Mouse (Mus musculus) C2C12 (cell line): ENCODE measurements around the gene Gm12166.

ENCODE experiments used
- CEBPB ChIP-seq: IDR thresholded peaks from one replicate; pipeline ENCODE4 v1.6.1; 2011; ENCODE audit warnings: low read depth, mild to moderate bottlenecking, control low read depth, moderate library complexity
- CTCF ChIP-seq: IDR thresholded peaks from one replicate; pipeline ENCODE4 v1.5.1; 2011; ENCODE audit not compliant: control insufficient read depth, insufficient read depth, insufficient read length
- MAX ChIP-seq: IDR thresholded peaks from one replicate; pipeline ENCODE4 v1.6.1; 2011; ENCODE audit warnings: mild to moderate bottlenecking, control low read depth
- MYOD1 ChIP-seq: IDR thresholded peaks from one replicate; pipeline ENCODE4 v1.6.1; 2011; ENCODE audit warnings: low read depth; ENCODE audit not compliant: control insufficient read depth, insufficient read length
- USF1 ChIP-seq: IDR thresholded peaks from one replicate; pipeline ENCODE4 v1.6.1; 2011; ENCODE audit warnings: low read depth, mild to moderate bottlenecking, control low read depth, moderate library complexity

DNA sequence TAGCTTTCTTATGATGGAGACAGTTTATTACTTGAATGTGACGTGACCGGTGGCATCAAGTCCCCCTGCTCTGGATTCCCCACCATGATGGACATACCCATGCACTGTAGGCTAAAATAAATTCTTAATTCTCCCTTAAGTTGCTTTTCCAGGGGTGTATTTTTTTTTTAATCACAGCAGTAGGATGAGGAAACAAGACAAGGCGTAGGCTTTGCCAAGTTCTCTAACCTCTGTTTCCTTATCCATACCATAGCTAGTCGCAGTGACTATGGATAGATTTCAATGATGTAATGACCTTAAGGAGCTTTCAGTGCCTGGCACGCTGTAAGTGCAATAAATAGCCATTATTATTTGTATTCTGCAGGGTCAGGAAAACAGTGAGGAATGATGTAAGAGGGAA lies 25.2 kb upstream of the Gm12166 start:
- TF ChIP-seq CTCF: no peak
- TF ChIP-seq MAX: no peak
- TF ChIP-seq MYOD1: no peak
- TF ChIP-seq CEBPB: no peak
- no peak for TF ChIP-seq USF1
